Mouse (Mus musculus) stomach, postnatal 0 days (tissue): ENCODE data around the gene Adad2. TPM values are rescaled to one million over a fixed set of nuclear protein-coding genes. Genes with fewer than 3 reads are reported as not detected.

Source experiments
- ATAC-seq: fragments of 200-750 bp; cut with Nextera tagmentation; 2 replicates; pipeline ENCODE4 v1.8.0; 2017; ENCODE audit not compliant: low FRiP score, low TSS enrichment
- DNase-seq: peaks from one replicate; pipeline ENCODE4 v3.0.0-alpha.2; 2016; ENCODE audit warnings: low spot score
- H3K27ac ChIP-seq: fragments of 300-500 bp; sonication (generic); replicated peaks from 2 replicates; pipeline ENCODE4 v1.5.1; 2014; ENCODE audit warnings: mild to moderate bottlenecking, control low read depth
- H3K27me3 ChIP-seq: fragments of 300-500 bp; sonication (generic); 2 replicates; pipeline ENCODE4 v1.6.1; 2014; ENCODE audit warnings: low read length; ENCODE audit not compliant: control insufficient read depth, insufficient read depth
- H3K36me3 ChIP-seq: fragments of 300-500 bp; sonication (generic); 2 replicates; pipeline ENCODE4 v1.6.1; 2014; ENCODE audit warnings: low read length, mixed read lengths; ENCODE audit not compliant: control insufficient read depth, insufficient read depth
- H3K4me1 ChIP-seq: fragments of 300-500 bp; sonication (generic); replicated peaks from 2 replicates; pipeline ENCODE4 v1.6.1; 2014; ENCODE audit warnings: antibody characterized with exemption; ENCODE audit not compliant: control insufficient read depth, insufficient read depth
- H3K4me2 ChIP-seq: fragments of 300-500 bp; sonication (generic); replicated peaks from 2 replicates; pipeline ENCODE4 v1.6.1; 2014; ENCODE audit warnings: low read depth, mild to moderate bottlenecking, control low read depth, moderate library complexity
- H3K4me3 ChIP-seq: fragments of 300-500 bp; sonication (generic); 2 replicates; pipeline ENCODE4 v1.5.1; 2014; ENCODE audit warnings: low read depth, low read length, control low read depth
- H3K9ac ChIP-seq: fragments of 300-500 bp; sonication (generic); 2 replicates; pipeline ENCODE4 v1.6.1; 2014; ENCODE audit warnings: mild to moderate bottlenecking, low read length, control low read depth, mixed read lengths
- H3K9me3 ChIP-seq: fragments of 300-500 bp; sonication (generic); 2 replicates; pipeline ENCODE4 v1.6.1; 2016; ENCODE audit warnings: low read length; ENCODE audit not compliant: control insufficient read depth
- CTCF ChIP-seq: IDR thresholded peaks from 2 replicates; pipeline ENCODE4 v1.5.1; 2016; ENCODE audit warnings: antibody characterized with exemption, low read depth, mild to moderate bottlenecking, moderate library complexity
- EP300 ChIP-seq: optimal IDR thresholded peaks from 2 replicates; pipeline ENCODE3; 2016; ENCODE audit warnings: antibody characterized with exemption
- WGBS: fragments of 180-500 bp; shearing (Covaris S2); extraction: QIAGEN DNeasy Blood & Tissue Kit; methylation state at CpG from one replicate; pipeline ENCODE4 v1.1.7; 2014; 5-methylcytosine and 5-hydroxymethylcytosine counted together
- polyA plus RNA-seq: library from polyadenylated mRNA; unstranded; fragments of >200 nt; fragmentation: Nextera tagmentation; extraction: Ambion mirVana; gene quantifications from 2 replicates; pipeline ENCODE4 v1.2.1, GENCODE M21; 2015

The Adad2 gene
- not detected in 2 replicates for polyA plus RNA-seq

DNA sequence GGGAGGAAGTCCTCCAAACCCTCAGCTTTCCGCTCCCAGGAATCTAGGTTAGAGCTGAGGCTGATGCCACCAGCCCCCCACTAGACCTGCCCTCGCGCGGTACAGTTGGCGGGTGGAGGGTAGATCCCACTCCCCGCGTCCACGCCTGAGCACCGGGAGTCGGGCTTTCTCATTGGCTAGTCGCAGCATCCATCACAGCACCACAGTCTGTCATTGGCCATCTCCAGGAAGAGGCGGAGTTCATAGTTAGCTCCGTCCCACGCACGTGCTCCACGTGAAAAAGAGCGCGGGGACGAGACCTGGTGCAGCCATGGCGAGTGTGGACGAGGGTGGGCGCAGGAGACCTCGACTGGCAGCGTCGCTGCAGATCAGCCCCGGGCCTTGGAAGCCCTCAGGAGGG is at the start of gene Adad2:
Gene Adad2, plus strand, starts transcription at position 277 of the 400 bp plus-strand sequence.
- Histone ChIP-seq H3K4me2 (no peak within 1 kb of the TSS), H3K4me1 (no peaks in the 10 kb centered on the region), H3K27ac (no peak within 1 kb of the TSS), H3K9ac (no peak within 1 kb of the TSS), H3K9me3 (peaks cover 3% of the 10 kb centered on the region; the same call in 1 of the 2 replicates), H3K27me3 (no peaks in the 10 kb centered on the region), H3K4me3 (no peak within 1 kb of the TSS), H3K36me3 (no peaks in the 10 kb centered on the region)
- 81% methylated on average over 26 of the region's 26 CpGs for WGBS
- DNase-seq = no peak
- no peak for TF ChIP-seq EP300
- TF ChIP-seq CTCF = no peak
- ATAC-seq = peak; percentile 15; the same call in 1 of the 2 replicates

DNA sequence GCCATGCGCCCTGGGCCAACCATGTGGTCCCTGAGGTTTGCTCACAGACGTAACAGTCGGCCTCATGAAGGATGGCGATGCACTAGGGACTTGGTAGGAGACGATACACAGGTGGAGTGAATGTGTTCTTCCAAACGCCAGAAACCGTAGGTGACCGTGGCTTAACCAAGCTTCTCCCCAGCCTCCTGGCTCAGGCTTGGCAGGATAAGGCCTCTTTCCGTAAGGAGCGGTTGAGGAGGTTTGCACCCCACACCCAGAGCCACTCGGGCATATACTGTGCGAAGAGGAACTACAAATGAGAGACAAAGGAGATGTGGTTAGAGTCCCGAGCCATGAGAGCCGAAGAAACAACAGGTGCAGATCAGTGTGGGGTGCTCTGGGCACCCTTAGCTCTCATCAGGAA is 48.7 kb upstream of the Adad2 start:
- Histone ChIP-seq H3K4me3 (no peak overlapping the region), H3K36me3 (peaks cover 19% of the 10 kb centered on the region), H3K27me3 (no peaks in the 10 kb centered on the region), H3K27ac (no peak overlapping the region), H3K9ac (no peak overlapping the region), H3K9me3 (no peaks in the 10 kb centered on the region), H3K4me1 (no peaks in the 10 kb centered on the region; the same call in 1 of the 2 replicates), H3K4me2 (no peak overlapping the region)
- ATAC-seq (no peak), DNase-seq (no peak)
- WGBS = 89% methylated on average over 14 of the region's 14 CpGs
- no peak for TF ChIP-seq EP300
- TF ChIP-seq CTCF = no peak

DNA sequence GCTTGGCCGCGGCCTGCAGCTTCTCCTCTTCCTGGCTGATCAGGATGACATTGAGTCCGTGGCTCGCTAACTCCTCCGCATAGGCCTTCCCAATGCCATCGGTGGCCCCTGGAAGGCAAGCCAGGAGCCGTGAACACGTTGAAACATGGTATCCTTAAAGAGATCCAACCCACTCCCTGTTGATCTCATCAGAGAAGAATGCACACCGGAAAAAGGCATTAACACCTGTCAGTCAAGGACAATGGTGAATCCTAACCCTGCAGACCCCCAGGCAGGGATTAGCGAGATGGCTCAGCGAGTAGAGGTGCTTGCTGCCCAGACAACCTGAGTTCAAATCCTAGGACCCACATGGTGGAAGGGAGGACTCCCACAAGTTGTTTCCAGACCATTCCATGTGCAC is 46.2 kb upstream of the Adad2 start:
- no peak for TF ChIP-seq CTCF
- TF ChIP-seq EP300 = no peak
- Histone ChIP-seq H3K36me3 (peaks cover 19% of the 10 kb centered on the region), H3K27ac (no peak overlapping the region), H3K9ac (no peak overlapping the region), H3K4me2 (no peak overlapping the region), H3K4me1 (no peaks in the 10 kb centered on the region), H3K4me3 (no peak overlapping the region), H3K27me3 (no peaks in the 10 kb centered on the region), H3K9me3 (no peaks in the 10 kb centered on the region)
- ATAC-seq = no peak
- WGBS = 72% methylated on average over 11 of the region's 11 CpGs
- no peak for DNase-seq

DNA sequence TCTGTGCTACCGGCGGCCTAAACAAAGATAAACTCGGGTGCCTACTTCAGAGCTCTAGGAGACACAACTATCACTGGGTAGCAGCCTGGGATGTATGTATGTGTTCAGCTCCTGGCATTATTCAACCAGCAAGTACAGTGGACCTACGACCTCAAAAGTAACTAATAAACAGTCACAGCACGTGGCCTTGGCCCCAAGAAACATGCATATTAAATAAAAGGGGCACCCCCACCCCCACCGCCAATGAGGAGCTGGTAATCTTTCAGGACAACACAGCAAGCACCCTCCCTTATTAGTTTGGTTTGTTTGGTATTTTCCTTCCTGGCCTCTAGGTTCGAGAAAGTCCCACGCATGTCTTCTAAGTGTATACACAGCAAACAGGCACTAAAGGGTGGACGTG is 44.3 kb upstream of the Adad2 start:
- Histone ChIP-seq H3K9me3 (no peaks in the 10 kb centered on the region), H3K36me3 (peaks cover 16% of the 10 kb centered on the region), H3K4me1 (no peaks in the 10 kb centered on the region), H3K9ac (no peak overlapping the region), H3K27ac (no peak overlapping the region), H3K4me2 (no peak overlapping the region), H3K4me3 (no peak overlapping the region), H3K27me3 (no peaks in the 10 kb centered on the region)
- TF ChIP-seq EP300 = no peak
- TF ChIP-seq CTCF = no peak
- WGBS = 82% methylated on average over 9 of the region's 9 CpGs
- no peak for DNase-seq
- ATAC-seq = no peak

DNA sequence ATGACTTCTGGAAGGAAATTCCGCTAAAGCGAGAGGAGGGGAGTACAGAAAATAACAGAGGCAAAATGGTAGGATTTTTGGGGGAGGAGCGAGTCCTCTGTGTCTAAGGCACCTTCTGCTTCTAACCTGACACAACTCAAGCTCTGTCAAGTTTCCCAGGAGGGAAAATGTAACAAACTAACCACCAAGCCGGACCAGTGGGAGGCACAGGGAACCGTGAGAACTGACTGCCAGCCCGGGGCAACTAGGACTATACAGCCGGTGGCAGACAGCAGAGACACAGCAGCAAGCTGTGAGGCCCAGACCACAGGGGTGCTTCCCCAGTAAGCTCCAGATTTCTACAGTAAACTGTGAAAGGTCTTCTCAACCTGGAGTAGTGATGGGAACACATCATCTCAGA is 43.6 kb upstream of the Adad2 start:
- H3K9ac ChIP-seq = no peak overlapping the region
- H3K27me3 ChIP-seq = no peaks in the 10 kb centered on the region
- TF ChIP-seq EP300 (no peak), CTCF (no peak)
- no peak for DNase-seq
- H3K27ac ChIP-seq = no peak overlapping the region
- H3K4me3 ChIP-seq = no peak overlapping the region
- 69% methylated on average over 7 of the region's 7 CpGs for WGBS
- no peak overlapping the region for H3K4me2 ChIP-seq
- H3K36me3 ChIP-seq = peaks cover 13% of the 10 kb centered on the region
- H3K4me1 ChIP-seq = no peaks in the 10 kb centered on the region; the same call in 1 of the 2 replicates
- no peaks in the 10 kb centered on the region for H3K9me3 ChIP-seq
- ATAC-seq = no peak

DNA sequence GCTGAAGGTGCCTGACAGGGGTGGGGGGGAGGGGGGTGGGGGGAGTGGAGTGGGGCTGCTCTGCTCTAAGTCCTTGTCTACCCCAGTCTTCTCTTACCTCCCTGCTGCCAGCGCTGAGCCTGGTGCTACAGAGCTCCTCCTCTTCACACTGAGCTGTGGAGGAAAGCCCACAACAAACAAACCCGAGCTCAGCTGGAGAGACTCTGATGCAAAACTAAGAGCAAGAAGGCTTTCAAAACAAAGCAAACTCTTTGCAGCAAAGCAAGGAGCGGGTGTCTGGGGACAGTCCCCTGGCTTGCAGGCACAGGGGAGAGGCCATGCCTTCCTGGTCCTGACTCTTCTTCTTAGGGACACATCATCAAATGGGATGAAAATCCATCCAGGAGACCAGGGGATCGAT is 42.7 kb upstream of the Adad2 start:
- no peak overlapping the region for H3K4me2 ChIP-seq
- no peak overlapping the region for H3K27ac ChIP-seq
- DNase-seq = no peak
- ATAC-seq = no peak
- WGBS = 41% methylated on average over 4 of the region's 4 CpGs
- H3K36me3 ChIP-seq = peaks cover 7% of the 10 kb centered on the region; the same call in 1 of the 2 replicates
- H3K9ac ChIP-seq = no peak overlapping the region
- TF ChIP-seq EP300 = no peak
- TF ChIP-seq CTCF = no peak
- H3K4me1 ChIP-seq = no peaks in the 10 kb centered on the region; the same call in 1 of the 2 replicates
- no peak overlapping the region for H3K4me3 ChIP-seq
- no peaks in the 10 kb centered on the region for H3K9me3 ChIP-seq
- H3K27me3 ChIP-seq = no peaks in the 10 kb centered on the region
